Mouse (Mus musculus) lung, embryonic 16.5 days (tissue): ENCODE measurements around the gene Pld1. TPM values are rescaled to one million over a fixed set of nuclear protein-coding genes. Genes with fewer than 3 reads are reported as not detected.

Experiments
- ATAC-seq: fragments of 200-750 bp; cut with Nextera tagmentation; 2 replicates; pipeline ENCODE4 v1.8.0; 2017; ENCODE audit warnings: low read depth, mild to moderate bottlenecking, moderate library complexity
- H3K27ac ChIP-seq: fragments of 300-500 bp; sonication (generic); 2 replicates; pipeline ENCODE4 v1.5.1; 2014; ENCODE audit warnings: mild to moderate bottlenecking, control low read depth, low read length
- H3K27me3 ChIP-seq: fragments of 300-500 bp; sonication (generic); 2 replicates; pipeline ENCODE4 v1.6.1; 2014; ENCODE audit warnings: low read depth, low read length, mixed read lengths; ENCODE audit not compliant: control insufficient read depth, insufficient read depth
- H3K36me3 ChIP-seq: fragments of 300-500 bp; sonication (generic); 2 replicates; pipeline ENCODE4 v1.6.1; 2014; ENCODE audit warnings: low read length; ENCODE audit not compliant: control insufficient read depth, insufficient read depth
- H3K4me1 ChIP-seq: fragments of 300-500 bp; sonication (generic); replicated peaks from 2 replicates; pipeline ENCODE4 v1.6.1; 2014; ENCODE audit warnings: low read length, mixed read lengths; ENCODE audit not compliant: control insufficient read depth, insufficient read depth
- H3K4me2 ChIP-seq: fragments of 300-500 bp; sonication (generic); 2 replicates; pipeline ENCODE4 v1.6.1; 2014; ENCODE audit warnings: low read depth, low read length, control low read depth
- H3K4me3 ChIP-seq: fragments of 300-500 bp; sonication (generic); 2 replicates; pipeline ENCODE4 v1.5.1; 2014; ENCODE audit warnings: mild to moderate bottlenecking, low read length, control low read depth
- H3K9ac ChIP-seq: fragments of 300-500 bp; sonication (generic); 2 replicates; pipeline ENCODE4 v1.6.1; 2014; ENCODE audit warnings: low read length, control low read depth
- H3K9me3 ChIP-seq: fragments of 300-500 bp; sonication (generic); 2 replicates; pipeline ENCODE4 v1.6.1; 2016; ENCODE audit warnings: low read length; ENCODE audit not compliant: control insufficient read depth
- WGBS: fragments of 180-500 bp; shearing (Covaris S2); extraction: QIAGEN DNeasy Blood & Tissue Kit; methylation state at CpG from one replicate; pipeline ENCODE4 v1.1.7; 2014; 5-methylcytosine and 5-hydroxymethylcytosine counted together
- polyA plus RNA-seq: library from polyadenylated mRNA; unstranded; fragments of >200 nt; fragmentation: Nextera tagmentation; extraction: Ambion mirVana; gene quantifications from 2 replicates; pipeline ENCODE4 v1.2.1, GENCODE M21; 2015

The Pld1 gene
- polyA plus RNA-seq, 1 experiment from 2014 or later = 11.5 TPM

DNA sequence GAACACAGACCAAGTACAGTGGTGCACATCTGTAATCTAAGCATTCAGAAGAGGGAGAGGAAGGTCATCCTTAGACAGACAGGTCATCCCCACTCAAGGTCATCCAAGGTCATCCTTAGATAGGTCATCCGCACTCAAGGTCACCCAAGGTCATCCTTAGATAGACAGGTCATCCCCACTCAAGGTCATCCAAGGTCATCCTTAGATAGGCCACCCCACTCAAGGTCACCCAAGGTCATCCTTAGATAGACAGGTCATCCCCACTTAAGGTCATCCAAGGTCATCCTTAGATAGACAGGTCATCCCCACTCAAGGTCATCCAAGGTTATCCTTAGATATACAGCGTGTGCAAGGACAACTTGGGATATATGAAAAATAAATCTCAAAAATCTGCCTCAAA lies 175.4 kb downstream of the Pld1 start:
- no peak overlapping the region for H3K4me3 ChIP-seq
- no peaks in the 10 kb centered on the region for H3K9me3 ChIP-seq
- H3K4me1 ChIP-seq = peaks cover 5% of the 10 kb centered on the region; the same call in 1 of the 2 replicates
- H3K27ac ChIP-seq = no peak overlapping the region
- H3K27me3 ChIP-seq = no peaks in the 10 kb centered on the region
- WGBS = 80% methylated on average over 2 of the region's 2 CpGs
- H3K9ac ChIP-seq = no peak overlapping the region
- no peak overlapping the region for H3K4me2 ChIP-seq
- no peak for ATAC-seq
- peaks cover 2% of the 10 kb centered on the region; the same call in 1 of the 2 replicates for H3K36me3 ChIP-seq

DNA sequence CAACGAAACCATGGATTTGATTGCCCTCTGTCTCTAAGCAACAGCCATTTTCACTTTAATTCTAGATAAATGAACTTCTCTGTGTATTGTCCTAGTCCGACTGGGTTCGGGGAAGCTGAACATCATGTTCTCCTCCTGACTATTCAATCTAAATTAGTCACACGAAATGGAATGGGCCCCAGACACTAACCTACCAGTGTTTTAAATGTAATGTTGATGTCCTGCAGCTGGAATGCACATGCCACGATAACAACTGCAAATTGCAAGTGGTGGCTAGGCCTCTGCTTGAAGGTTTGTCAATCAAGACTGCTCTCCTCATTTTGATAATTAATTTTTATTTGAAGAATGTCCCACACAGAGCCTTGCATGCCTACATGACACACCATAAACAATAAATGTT lies 203.2 kb downstream of the Pld1 start:
- H3K36me3 ChIP-seq = no peaks in the 10 kb centered on the region
- H3K4me2 ChIP-seq = no peak overlapping the region
- no peaks in the 10 kb centered on the region for H3K27me3 ChIP-seq
- H3K4me1 ChIP-seq = no peaks in the 10 kb centered on the region
- no peak overlapping the region for H3K4me3 ChIP-seq
- H3K9me3 ChIP-seq = no peaks in the 10 kb centered on the region
- WGBS = 73% methylated on average over 5 of the region's 5 CpGs
- H3K27ac ChIP-seq = no peak overlapping the region
- no peak for ATAC-seq
- no peak overlapping the region for H3K9ac ChIP-seq

DNA sequence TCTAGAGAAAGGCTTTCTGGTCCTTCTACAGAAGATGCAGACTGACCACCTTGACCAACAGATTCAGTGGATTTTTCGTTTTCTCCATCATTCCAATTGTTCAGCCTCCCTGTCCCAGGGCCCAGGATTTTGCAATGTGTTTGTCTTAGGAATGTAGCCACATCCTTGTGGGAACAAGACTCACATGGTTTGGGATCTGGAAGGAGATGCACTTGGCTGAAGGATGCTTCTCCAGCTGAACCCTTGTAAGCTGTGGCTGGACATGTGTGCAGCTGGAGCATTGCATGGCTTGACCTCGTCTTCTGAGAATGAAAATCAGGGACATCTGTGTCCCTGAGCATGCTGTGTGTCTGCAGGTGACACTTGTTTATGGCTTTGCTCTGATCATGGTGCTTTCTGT lies 203.6 kb downstream of the Pld1 start:
- Histone ChIP-seq H3K9ac (no peak overlapping the region), H3K4me3 (no peak overlapping the region), H3K27me3 (no peaks in the 10 kb centered on the region), H3K4me2 (no peak overlapping the region), H3K36me3 (no peaks in the 10 kb centered on the region), H3K9me3 (no peaks in the 10 kb centered on the region), H3K27ac (no peak overlapping the region), H3K4me1 (no peaks in the 10 kb centered on the region)
- 61% methylated on average over 2 of the region's 2 CpGs for WGBS
- ATAC-seq = no peak

DNA sequence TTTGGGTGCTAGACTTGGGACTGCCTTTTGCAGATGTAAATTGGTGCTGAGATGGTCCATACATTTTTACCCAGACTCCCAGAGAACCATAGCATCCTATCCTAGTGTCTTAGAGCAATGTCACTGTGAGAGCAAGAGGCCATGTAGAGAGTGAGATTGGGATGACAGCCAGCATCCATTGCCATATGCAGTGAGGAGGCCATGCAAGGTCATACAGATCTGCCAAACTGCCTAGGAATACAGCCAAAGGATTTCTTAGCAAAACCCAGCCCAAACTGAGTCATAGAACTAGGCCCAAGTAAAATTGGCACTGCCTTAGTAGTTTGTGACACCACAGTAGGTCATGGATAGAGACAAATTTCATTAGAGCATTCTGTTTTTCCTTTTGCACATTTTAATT lies 206.2 kb downstream of the Pld1 start:
- Histone ChIP-seq H3K36me3 (no peaks in the 10 kb centered on the region), H3K4me1 (no peaks in the 10 kb centered on the region), H3K4me3 (no peak overlapping the region), H3K4me2 (no peak overlapping the region), H3K27ac (no peak overlapping the region), H3K27me3 (no peaks in the 10 kb centered on the region), H3K9me3 (no peaks in the 10 kb centered on the region), H3K9ac (no peak overlapping the region)
- peak; percentile 75 for ATAC-seq

DNA sequence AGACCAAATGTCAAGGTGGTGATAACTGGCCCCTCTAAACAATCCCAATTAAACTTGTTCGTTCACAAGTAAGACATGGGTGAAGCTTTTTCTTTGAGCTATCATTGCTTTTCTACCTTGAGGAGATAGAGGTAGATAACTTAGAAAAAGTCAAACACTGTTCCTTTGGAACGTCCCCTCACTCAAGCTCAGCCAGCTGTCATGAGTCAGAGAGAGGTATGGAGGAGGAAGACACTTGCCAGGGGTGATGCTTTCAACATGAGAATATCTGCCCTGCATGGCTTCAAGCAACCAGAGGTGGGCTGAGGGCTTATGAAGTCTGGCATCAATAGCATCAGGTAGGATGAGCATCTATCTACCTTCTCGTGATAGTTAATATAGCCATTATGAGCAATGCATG lies 207.0 kb downstream of the Pld1 start:
- Histone ChIP-seq H3K9me3 (no peaks in the 10 kb centered on the region), H3K4me1 (no peaks in the 10 kb centered on the region), H3K27ac (no peak overlapping the region), H3K9ac (no peak overlapping the region), H3K4me2 (no peak overlapping the region), H3K27me3 (no peaks in the 10 kb centered on the region), H3K36me3 (no peaks in the 10 kb centered on the region), H3K4me3 (no peak overlapping the region)
- 76% methylated on average over 3 of the region's 3 CpGs for WGBS
- no peak for ATAC-seq

DNA sequence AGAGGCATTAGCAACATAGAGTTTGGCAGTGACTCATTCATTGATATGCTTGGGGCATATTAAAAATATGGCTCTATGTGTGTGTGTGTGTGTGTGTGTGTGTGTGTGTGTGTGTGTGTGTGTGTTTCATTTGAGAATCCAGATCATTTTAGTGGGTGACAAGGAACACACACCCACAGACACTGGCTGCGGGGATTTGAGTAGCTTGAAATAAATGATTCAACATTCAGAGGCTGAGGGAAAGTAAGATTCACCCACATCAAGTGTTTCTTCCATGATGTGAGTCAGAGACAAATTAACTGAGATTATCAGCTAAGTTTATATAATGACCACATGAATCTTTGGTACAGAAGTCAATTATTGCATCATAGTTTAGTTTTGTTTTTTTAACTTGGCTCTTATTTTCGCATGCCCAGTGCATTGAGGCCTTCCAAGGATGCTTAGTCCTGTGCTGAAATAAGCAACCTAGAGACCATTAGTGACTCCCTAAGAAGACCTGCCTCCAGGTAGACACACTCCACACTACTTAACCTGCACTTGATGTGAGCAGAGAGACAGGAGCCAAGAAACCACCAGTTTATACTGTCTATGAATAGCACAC lies 211.3 kb downstream of the Pld1 start:
- Histone ChIP-seq H3K9me3 (no peaks in the 10 kb centered on the region; the same call in none of the 2 replicates), H3K4me3 (no peak overlapping the region), H3K9ac (no peak overlapping the region), H3K27ac (no peak overlapping the region), H3K4me1 (no peaks in the 10 kb centered on the region), H3K27me3 (no peaks in the 10 kb centered on the region), H3K4me2 (no peak overlapping the region), H3K36me3 (no peaks in the 10 kb centered on the region)
- 63% methylated on average over 2 of the region's 2 CpGs for WGBS
- ATAC-seq = peak; percentile 47; the same call in 1 of the 2 replicates

DNA sequence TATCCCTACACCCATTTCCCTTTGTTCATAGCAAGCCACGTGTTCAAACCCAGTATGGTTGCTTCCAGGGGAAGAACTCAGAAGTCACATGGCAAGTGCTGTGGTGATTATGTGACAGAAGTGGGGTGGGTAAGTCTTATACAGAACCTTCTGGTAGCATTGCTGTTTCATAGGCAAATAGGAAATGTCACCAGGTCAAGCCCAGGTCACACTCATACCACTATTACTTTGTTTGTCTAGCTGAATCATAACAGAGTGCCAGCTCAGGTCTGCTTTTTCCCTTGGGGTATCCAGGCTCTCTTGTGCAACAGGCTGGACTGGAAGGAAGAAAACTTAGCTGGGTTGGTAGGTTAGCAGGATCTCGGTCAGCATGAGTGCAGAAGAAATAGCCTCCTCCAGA lies 219.5 kb downstream of the Pld1 start:
- Histone ChIP-seq H3K9ac (no peak overlapping the region), H3K27me3 (no peaks in the 10 kb centered on the region)
- 58% methylated on average over 2 of the region's 2 CpGs for WGBS

DNA sequence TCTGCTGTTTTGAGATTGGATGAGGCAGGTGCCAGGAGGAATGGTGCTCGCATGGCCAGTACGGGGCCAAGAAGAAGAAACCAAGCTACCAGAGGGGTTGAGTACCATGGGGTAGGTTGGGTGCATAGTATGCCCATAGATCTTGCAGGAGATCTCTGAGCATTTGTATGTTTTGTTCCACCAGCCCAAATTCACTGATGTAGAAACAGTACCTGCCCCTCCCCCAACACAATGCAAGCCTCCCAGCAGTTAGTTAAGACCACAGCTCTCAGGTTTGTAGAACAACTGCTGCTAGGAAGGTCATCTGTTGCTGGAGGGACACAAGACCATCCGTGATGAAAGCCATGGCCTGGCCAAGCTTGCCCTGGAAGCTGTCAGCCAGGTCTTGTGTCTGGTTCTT lies 220.4 kb downstream of the Pld1 start:
- ATAC-seq = no peak
- no peak overlapping the region for H3K9ac ChIP-seq
- H3K36me3 ChIP-seq = no peaks in the 10 kb centered on the region
- H3K4me2 ChIP-seq = no peak overlapping the region
- no peaks in the 10 kb centered on the region for H3K27me3 ChIP-seq
- H3K27ac ChIP-seq = no peak overlapping the region
- H3K4me1 ChIP-seq = no peaks in the 10 kb centered on the region
- WGBS = 85% methylated on average over 3 of the region's 3 CpGs
- no peak overlapping the region for H3K4me3 ChIP-seq
- no peaks in the 10 kb centered on the region for H3K9me3 ChIP-seq

More for the DNA sequence above, 219.5 kb downstream of the Pld1 start:
- Histone ChIP-seq H3K36me3 (no peaks in the 10 kb centered on the region), H3K27ac (no peak overlapping the region), H3K4me2 (no peak overlapping the region), H3K9me3 (no peaks in the 10 kb centered on the region), H3K4me3 (no peak overlapping the region), H3K4me1 (no peaks in the 10 kb centered on the region)
- no peak for ATAC-seq

DNA sequence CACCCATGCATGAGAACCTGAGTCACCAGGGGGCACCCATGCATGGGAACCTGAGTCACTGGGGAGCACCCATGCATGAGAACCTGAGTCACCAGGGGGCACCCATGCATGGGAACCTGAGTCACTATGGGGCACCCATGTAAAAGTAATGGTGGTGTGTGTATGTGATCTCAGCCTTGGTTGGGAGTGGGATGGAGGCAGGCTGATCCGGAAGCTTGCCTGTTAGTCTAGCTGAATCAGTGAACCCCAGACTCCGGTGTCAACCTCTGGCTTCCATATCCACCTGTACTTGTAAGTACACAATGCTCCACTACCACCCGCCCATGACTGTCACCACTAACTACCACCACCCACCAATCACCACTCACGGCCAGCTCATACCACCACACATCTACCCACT lies 223.9 kb downstream of the Pld1 start:
- no peaks in the 10 kb centered on the region for H3K4me1 ChIP-seq
- no peak overlapping the region for H3K4me3 ChIP-seq
- no peak for ATAC-seq
- 90% methylated on average over 4 of the region's 4 CpGs for WGBS
- H3K36me3 ChIP-seq = no peaks in the 10 kb centered on the region
- no peaks in the 10 kb centered on the region for H3K9me3 ChIP-seq
- H3K9ac ChIP-seq = no peak overlapping the region
- H3K27ac ChIP-seq = no peak overlapping the region
- no peaks in the 10 kb centered on the region for H3K27me3 ChIP-seq
- H3K4me2 ChIP-seq = no peak overlapping the region

DNA sequence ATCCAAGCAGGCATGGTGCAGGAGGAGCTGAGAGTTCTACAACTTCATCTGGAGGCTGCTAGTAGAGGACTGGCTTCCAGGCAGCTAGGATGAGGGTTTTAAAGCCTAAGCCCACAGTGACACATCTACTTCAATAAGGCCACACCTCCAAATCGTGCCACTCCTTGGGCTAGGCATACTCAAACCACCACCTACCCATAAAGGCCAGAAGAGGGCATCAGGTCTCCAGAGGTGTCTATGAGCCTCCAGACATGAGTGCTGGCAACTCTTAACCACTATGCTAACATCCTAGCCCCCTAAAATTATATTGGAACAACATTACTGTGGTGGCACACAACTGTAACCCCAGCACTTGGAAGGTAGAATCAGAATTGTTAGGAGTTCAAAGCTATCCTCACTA lies 226.2 kb downstream of the Pld1 start:
- H3K9ac ChIP-seq = no peak overlapping the region
- H3K27me3 ChIP-seq = no peaks in the 10 kb centered on the region
- H3K4me2 ChIP-seq = no peak overlapping the region
- H3K36me3 ChIP-seq = no peaks in the 10 kb centered on the region
- H3K4me1 ChIP-seq = no peaks in the 10 kb centered on the region
- H3K4me3 ChIP-seq = no peak overlapping the region
- H3K9me3 ChIP-seq = no peaks in the 10 kb centered on the region
- H3K27ac ChIP-seq = no peak overlapping the region
- 21% methylated on average over 1 of the region's 1 CpGs for WGBS
- ATAC-seq = no peak
